Mouse (Mus musculus) G1E (cell line): ENCODE measurements at regions not wholly inside any gene's neighbourhood (a gene's known extent, or its start where the extent isn't known, plus 50 kb on each side); places are given as distances from the start of the nearest gene placed in this dataset.

ENCODE experiments used
- CTCF ChIP-seq: IDR thresholded peaks from 2 replicates; pipeline ENCODE4 v1.5.1; 2012; ENCODE audit warnings: low read depth, low read length, inconsistent platforms, mixed read lengths
- GATA1 ChIP-seq: IDR thresholded peaks from 2 replicates; pipeline ENCODE4 v1.6.1; 2012; ENCODE audit warnings: borderline replicate concordance, low read length, inconsistent platforms, mixed read lengths
- POLR2AphosphoS5 ChIP-seq: IDR thresholded peaks from 2 replicates; pipeline ENCODE4 v1.6.1; 2012; ENCODE audit warnings: low read depth, low read length, inconsistent platforms; ENCODE audit not compliant: insufficient replicate concordance
- TAL1 ChIP-seq: conservative IDR thresholded peaks from 2 replicates; pipeline ENCODE4 v1.6.1; 2012; ENCODE audit warnings: low read depth, low read length, inconsistent platforms, mixed read lengths

GRCm38 (mm10) chr13:97473971-97474365 lies 233.1 kb downstream of the Enc1 start:
- TF ChIP-seq CTCF = no peak
- TF ChIP-seq GATA1 = no peak
- no peak for TF ChIP-seq TAL1
- no peak for TF ChIP-seq POLR2AphosphoS5
